Mouse (Mus musculus) T-cell, adult 2 months (primary cell): ENCODE data around the gene Mapk7.

Experiments
- DNase-seq: peaks from one replicate; pipeline ENCODE4 v3.0.0; 2022; ENCODE audit warnings: low spot score

Mapk7 gene

GRCm38 (mm10) chr11:61490944-61491520, 3.2 kb downstream of the Mapk7 start:
- DNase-seq, result no peak

- no peak for DNase-seq
These were observed 4.3 kb downstream of the Mapk7 start for GRCm38 (mm10) chr11:61489874-61490273.

- no peak for DNase-seq
These were observed 5.1 kb downstream of the Mapk7 start for GRCm38 (mm10) chr11:61489085-61489484.

GRCm38 (mm10) chr11:61487936-61488335, 6.3 kb downstream of the Mapk7 start:
- no peak for DNase-seq

- DNase-seq, result no peak
These were observed 6.8 kb downstream of the Mapk7 start for GRCm38 (mm10) chr11:61487401-61487800.

GRCm38 (mm10) chr11:61486458-61487219, 7.6 kb downstream of the Mapk7 start:
- no peak for DNase-seq

- no peak for DNase-seq
These were observed 8.4 kb downstream of the Mapk7 start for GRCm38 (mm10) chr11:61485541-61486457.

GRCm38 (mm10) chr11:61484613-61485540, 9.3 kb downstream of the Mapk7 start, which contains the start of gene Mfap4:
Gene Mfap4 (plus strand): TSS chr11:61485431.
- DNase-seq, result no peak

- DNase-seq, result no peak
These were observed 10.0 kb downstream of the Mapk7 start for GRCm38 (mm10) chr11:61484256-61484612.

- DNase-seq, result no peak
These were observed 10.9 kb downstream of the Mapk7 start for GRCm38 (mm10) chr11:61483226-61483845.

GRCm38 (mm10) chr11:61481239-61482090, 12.7 kb downstream of the Mapk7 start:
- DNase-seq, result peak; percentile 12

- no peak for DNase-seq
These were observed 15.4 kb downstream of the Mapk7 start for GRCm38 (mm10) chr11:61478788-61479187.

GRCm38 (mm10) chr11:61477566-61478508, 16.4 kb downstream of the Mapk7 start:
- DNase-seq, result no peak

GRCm38 (mm10) chr11:61476786-61477382, 17.3 kb downstream of the Mapk7 start:
- no peak for DNase-seq

GRCm38 (mm10) chr11:61473630-61474029, 20.6 kb downstream of the Mapk7 start:
- DNase-seq, result no peak

- DNase-seq, result no peak
These were observed 23.3 kb downstream of the Mapk7 start for GRCm38 (mm10) chr11:61470880-61471279.

- no peak for DNase-seq
These were observed 24.8 kb downstream of the Mapk7 start for GRCm38 (mm10) chr11:61469317-61469917.

- no peak for DNase-seq
These were observed 25.7 kb downstream of the Mapk7 start for GRCm38 (mm10) chr11:61468534-61468933.
